Mouse (Mus musculus) forebrain, embryonic 16.5 days (tissue): Measurements from ENCODE around the gene Unc5a. TPM values are rescaled to one million over a fixed set of nuclear protein-coding genes. Genes with fewer than 3 reads are reported as not detected.

ENCODE experiments used
- ATAC-seq: fragments of 200-750 bp; cut with Nextera tagmentation; 2 replicates; pipeline ENCODE4 v1.8.0; 2017; ENCODE audit warnings: mild to moderate bottlenecking, moderate library complexity
- H3K27ac ChIP-seq: fragments of 300-500 bp; sonication (generic); 2 replicates; pipeline ENCODE4 v1.5.1; 2014; ENCODE audit warnings: low read length, control low read depth
- H3K27me3 ChIP-seq: fragments of 300-500 bp; sonication (generic); replicated peaks from 2 replicates; pipeline ENCODE4 v1.6.1; 2014; ENCODE audit warnings: low read length; ENCODE audit not compliant: control insufficient read depth, insufficient read depth
- H3K36me3 ChIP-seq: fragments of 300-500 bp; sonication (generic); 2 replicates; pipeline ENCODE4 v1.6.1; 2014; ENCODE audit not compliant: control insufficient read depth, insufficient read depth
- H3K4me1 ChIP-seq: fragments of 300-500 bp; sonication (generic); replicated peaks from 2 replicates; pipeline ENCODE4 v1.6.1; 2014; ENCODE audit warnings: low read length; ENCODE audit not compliant: control insufficient read depth, insufficient read depth
- H3K4me2 ChIP-seq: fragments of 300-500 bp; sonication (generic); 2 replicates; pipeline ENCODE4 v1.6.1; 2014; ENCODE audit warnings: mild to moderate bottlenecking, low read length, control low read depth
- H3K4me3 ChIP-seq: fragments of 300-500 bp; sonication (generic); replicated peaks from 2 replicates; pipeline ENCODE4 v1.5.1; 2014; ENCODE audit warnings: mild to moderate bottlenecking, low read length, control low read depth
- H3K9ac ChIP-seq: fragments of 300-500 bp; sonication (generic); replicated peaks from 2 replicates; pipeline ENCODE4 v1.6.1; 2014; ENCODE audit warnings: low read depth, low read length, control low read depth
- H3K9me3 ChIP-seq: fragments of 300-500 bp; sonication (generic); 2 replicates; pipeline ENCODE4 v1.6.1; 2016; ENCODE audit warnings: low read length; ENCODE audit not compliant: control insufficient read depth
- WGBS: fragments of 180-500 bp; shearing (Covaris S2); extraction: QIAGEN DNeasy Blood & Tissue Kit; methylation state at CpG from one replicate; pipeline ENCODE4 v1.1.7; 2014; 5-methylcytosine and 5-hydroxymethylcytosine counted together
- polyA plus RNA-seq: library from polyadenylated mRNA; unstranded; fragments of >200 nt; fragmentation: Nextera tagmentation; extraction: Ambion mirVana; gene quantifications from 2 replicates; pipeline ENCODE4 v1.2.1, GENCODE M21; 2015

The Unc5a gene
- polyA plus RNA-seq, 1 experiment from 2014 or later: 18.5 TPM

DNA sequence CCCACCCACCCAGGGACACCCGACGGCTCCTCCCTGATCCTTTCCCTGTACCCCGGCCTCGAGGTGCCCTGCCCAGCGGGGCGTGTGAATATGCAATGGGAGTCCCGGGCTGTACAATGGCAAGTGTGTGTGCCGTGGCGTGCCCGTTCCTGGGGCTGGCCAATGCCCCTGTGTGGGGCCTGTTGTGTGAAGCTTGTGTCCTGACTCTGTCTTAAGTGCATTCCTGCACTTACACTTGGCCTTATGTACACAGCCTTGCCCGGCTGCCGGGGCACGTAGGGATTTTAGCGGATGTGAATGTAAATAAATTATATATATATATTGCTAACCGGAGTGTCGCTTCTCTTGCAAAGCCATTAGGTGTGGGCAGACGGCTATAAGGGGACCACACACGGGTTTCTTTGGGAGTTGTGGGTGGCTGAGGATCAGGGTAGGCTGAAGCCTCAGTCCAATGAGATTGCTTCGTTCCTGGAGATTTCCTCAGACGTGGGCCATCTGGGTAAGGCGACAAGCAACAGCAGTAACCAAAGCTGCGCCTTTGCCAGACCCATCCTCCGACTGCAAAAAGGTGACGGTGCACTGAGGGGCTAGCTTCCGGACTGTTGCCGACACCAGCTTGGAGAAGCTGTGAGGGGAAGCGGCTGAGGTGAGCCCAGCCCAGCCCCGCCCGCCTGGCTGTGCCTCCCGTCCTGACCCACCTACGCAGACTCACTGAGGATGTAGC lies 56.6 kb downstream of the Unc5a start:
- Histone ChIP-seq H3K4me1 (peaks cover 10% of the 10 kb centered on the region; the same call in 1 of the 2 replicates), H3K27me3 (no peaks in the 10 kb centered on the region), H3K27ac (no peak overlapping the region), H3K9ac (no peak overlapping the region), H3K4me3 (no peak overlapping the region), H3K9me3 (no peaks in the 10 kb centered on the region), H3K4me2 (no peak overlapping the region), H3K36me3 (no peaks in the 10 kb centered on the region)
- no peak for ATAC-seq
- 70% methylated on average over 31 of the region's 31 CpGs for WGBS

DNA sequence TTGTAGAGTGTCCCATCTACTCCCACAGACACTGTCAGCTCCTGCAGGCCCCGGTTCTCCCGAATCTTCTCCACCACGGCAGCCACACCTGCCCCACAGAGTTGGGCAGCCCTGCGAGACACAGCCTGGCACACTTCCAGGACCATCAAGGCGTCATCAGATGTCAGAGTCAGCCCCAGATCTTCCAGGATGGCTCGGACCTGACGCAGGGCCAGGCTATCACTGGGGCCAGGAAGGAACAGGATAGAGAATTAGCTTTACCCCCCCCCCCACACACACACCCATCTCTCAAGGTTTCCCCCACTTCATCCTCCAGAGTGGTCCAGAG lies 57.2 kb downstream of the Unc5a start:
- ATAC-seq: no peak
- H3K9ac ChIP-seq: no peak overlapping the region
- H3K27ac ChIP-seq: no peak overlapping the region
- WGBS: 66% methylated on average over 7 of the region's 7 CpGs
- no peaks in the 10 kb centered on the region for H3K27me3 ChIP-seq
- H3K4me1 ChIP-seq: peaks cover 10% of the 10 kb centered on the region; the same call in 1 of the 2 replicates
- H3K4me3 ChIP-seq: no peak overlapping the region
- H3K4me2 ChIP-seq: no peak overlapping the region
- no peaks in the 10 kb centered on the region for H3K9me3 ChIP-seq
- no peaks in the 10 kb centered on the region for H3K36me3 ChIP-seq

GRCm38 (mm10) chr13:55008589-55008988 lies 59.4 kb downstream of the Unc5a start:
- ATAC-seq: peak; percentile 54; the same call in 1 of the 2 replicates
- 34% methylated on average over 6 of the region's 6 CpGs for WGBS
- no peak overlapping the region for H3K4me2 ChIP-seq

DNA sequence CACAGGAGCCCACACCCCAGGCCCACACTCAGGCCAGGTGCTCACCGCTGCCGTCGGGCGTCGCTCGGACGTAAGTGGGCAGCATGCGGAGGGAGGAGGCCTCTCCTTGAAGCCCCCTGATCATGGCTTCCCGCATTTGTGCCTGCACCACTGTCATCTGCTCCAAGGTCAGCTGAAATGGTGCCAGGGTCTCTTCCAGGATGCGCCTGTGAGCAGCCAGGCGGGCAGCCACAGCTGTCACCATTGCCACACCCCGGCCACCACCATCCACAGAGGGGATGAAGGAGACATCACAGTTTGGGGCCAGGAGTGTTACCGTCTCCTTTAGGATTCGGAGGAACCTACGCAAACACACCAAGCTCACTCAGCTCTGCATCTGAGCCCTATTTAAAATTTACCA lies 61.9 kb downstream of the Unc5a start:
- no peaks in the 10 kb centered on the region for H3K36me3 ChIP-seq
- 91% methylated on average over 15 of the region's 15 CpGs for WGBS
- no peak overlapping the region for H3K27ac ChIP-seq
- no peaks in the 10 kb centered on the region for H3K9me3 ChIP-seq
- no peak overlapping the region for H3K9ac ChIP-seq
- H3K4me3 ChIP-seq: no peak overlapping the region
- peaks cover 6% of the 10 kb centered on the region; the same call in 1 of the 2 replicates for H3K4me1 ChIP-seq
- H3K4me2 ChIP-seq: no peak overlapping the region
- no peak for ATAC-seq
- H3K27me3 ChIP-seq: no peaks in the 10 kb centered on the region

More at GRCm38 (mm10) chr13:55008589-55008988, 59.4 kb downstream of the Unc5a start:
- H3K4me1 ChIP-seq: peaks cover 10% of the 10 kb centered on the region; the same call in 1 of the 2 replicates
- no peaks in the 10 kb centered on the region for H3K36me3 ChIP-seq
- no peak overlapping the region for H3K27ac ChIP-seq
- no peak overlapping the region for H3K4me3 ChIP-seq
- H3K27me3 ChIP-seq: no peaks in the 10 kb centered on the region
- H3K9ac ChIP-seq: no peak overlapping the region
- H3K9me3 ChIP-seq: no peaks in the 10 kb centered on the region

GRCm38 (mm10) chr13:55011981-55012478 lies 62.8 kb downstream of the Unc5a start:
- 6% methylated on average over 14 of the region's 14 CpGs for WGBS
- Histone ChIP-seq H3K36me3 (no peaks in the 10 kb centered on the region), H3K27me3 (no peaks in the 10 kb centered on the region), H3K4me2 (no peak overlapping the region), H3K9ac (no peak overlapping the region), H3K27ac (no peak overlapping the region), H3K4me1 (peaks cover 4% of the 10 kb centered on the region; the same call in 1 of the 2 replicates), H3K4me3 (no peak overlapping the region), H3K9me3 (no peaks in the 10 kb centered on the region)
- peak; percentile 32 for ATAC-seq

DNA sequence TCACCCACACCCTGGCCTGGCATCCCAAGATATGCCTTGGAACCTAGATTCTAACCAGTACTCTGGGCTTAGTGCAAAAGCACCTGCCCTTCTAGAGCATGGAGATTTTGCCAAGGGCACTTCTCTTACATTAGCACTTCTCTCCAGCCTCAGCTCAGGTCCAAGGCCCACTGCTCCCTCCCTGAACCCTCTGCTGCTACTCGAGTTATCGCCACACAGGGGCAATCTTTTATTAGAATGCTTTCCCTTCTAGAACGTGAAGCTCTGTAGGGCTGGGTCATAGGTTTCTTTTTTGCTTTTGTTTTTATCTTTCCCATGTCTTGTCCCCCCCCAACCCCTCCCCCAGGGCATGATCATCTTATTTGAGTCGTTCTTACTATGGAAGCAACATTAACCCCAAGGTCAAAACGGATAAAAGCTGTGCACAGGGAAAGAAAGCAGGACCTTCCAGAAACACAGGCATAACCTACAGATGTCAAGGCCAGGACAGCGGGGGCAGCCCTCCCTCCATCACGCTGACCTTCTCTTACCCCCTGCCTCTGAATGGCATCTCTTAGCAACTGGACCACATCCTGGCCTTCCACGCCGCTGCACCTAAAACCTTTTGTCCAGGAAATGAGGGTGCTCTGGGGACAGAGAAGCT lies 64.6 kb downstream of the Unc5a start:
- no peak for ATAC-seq
- Histone ChIP-seq H3K36me3 (no peaks in the 10 kb centered on the region), H3K4me1 (no peaks in the 10 kb centered on the region), H3K27me3 (no peaks in the 10 kb centered on the region), H3K4me3 (no peak overlapping the region), H3K9ac (no peak overlapping the region), H3K27ac (no peak overlapping the region), H3K9me3 (no peaks in the 10 kb centered on the region), H3K4me2 (no peak overlapping the region)
- 22% methylated on average over 9 of the region's 9 CpGs for WGBS

DNA sequence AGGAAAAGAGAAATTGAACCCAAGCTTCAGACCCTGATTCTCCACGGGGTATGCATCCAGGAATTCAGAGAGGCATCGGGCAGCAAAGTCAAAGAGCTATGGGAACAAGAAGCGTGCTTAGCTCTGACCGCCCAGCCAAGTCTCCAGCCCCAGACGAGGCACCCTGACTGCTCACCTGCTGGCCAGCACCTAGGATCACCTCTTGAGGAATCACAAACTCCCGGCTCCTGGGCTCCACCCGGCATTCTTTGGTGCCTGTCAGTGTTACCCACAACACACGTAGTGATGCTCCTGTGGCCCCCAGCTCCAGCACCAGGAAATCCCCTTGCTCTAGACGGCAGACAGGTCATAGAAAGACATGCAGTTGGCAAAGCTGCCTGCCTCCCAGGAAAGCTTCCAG lies 65.2 kb downstream of the Unc5a start:
- 60% methylated on average over 9 of the region's 9 CpGs for whole genome bisulfite sequencing

DNA sequence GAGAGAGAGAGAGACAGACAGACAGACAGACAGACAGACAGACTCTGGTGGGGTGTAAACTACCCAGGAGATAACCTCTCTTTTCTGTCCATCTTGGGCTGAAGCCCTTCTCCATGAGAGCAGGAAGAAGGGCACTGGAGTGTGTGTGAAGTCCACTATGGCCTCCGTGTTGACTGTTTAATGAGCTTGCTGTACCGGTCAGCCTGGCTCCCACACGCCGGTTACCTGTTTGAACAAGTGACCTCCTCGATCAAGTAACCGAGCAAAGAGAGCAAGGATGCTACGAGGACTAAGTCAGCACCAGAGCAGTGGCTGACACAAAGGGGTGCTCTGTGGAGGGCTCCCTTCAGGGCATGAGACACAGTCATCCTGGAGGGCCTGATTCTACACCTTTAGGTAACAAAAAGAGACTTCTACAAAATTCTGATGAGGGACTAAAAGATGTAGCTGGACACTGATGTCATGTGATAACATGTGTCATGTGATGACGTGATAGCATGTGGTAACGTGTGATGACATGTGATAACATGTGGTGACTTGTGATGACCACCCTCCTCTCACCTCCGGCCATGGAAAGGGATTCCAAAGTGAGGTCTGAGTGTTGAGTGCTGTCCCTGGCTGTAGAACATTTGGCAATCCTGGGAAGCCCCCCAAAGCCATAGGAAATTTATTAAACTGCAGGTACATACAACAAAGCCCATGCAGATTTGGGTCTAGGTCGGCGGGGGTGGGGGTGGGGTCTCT lies 68.1 kb downstream of the Unc5a start:
- Histone ChIP-seq H3K27me3 (no peaks in the 10 kb centered on the region), H3K9ac (no peak overlapping the region), H3K9me3 (no peaks in the 10 kb centered on the region), H3K4me1 (no peaks in the 10 kb centered on the region), H3K4me2 (no peak overlapping the region), H3K36me3 (no peaks in the 10 kb centered on the region), H3K4me3 (no peak overlapping the region), H3K27ac (no peak overlapping the region)
- 89% methylated on average over 12 of the region's 12 CpGs for WGBS
- no peak for ATAC-seq

More for the DNA sequence above, 65.2 kb downstream of the Unc5a start:
- Histone ChIP-seq H3K9me3 (no peaks in the 10 kb centered on the region), H3K4me1 (no peaks in the 10 kb centered on the region), H3K27me3 (no peaks in the 10 kb centered on the region), H3K4me2 (no peak overlapping the region), H3K36me3 (no peaks in the 10 kb centered on the region), H3K27ac (no peak overlapping the region), H3K4me3 (no peak overlapping the region), H3K9ac (no peak overlapping the region)
- ATAC-seq: no peak

GRCm38 (mm10) chr13:55017898-55018599 lies 68.8 kb downstream of the Unc5a start:
- H3K4me2 ChIP-seq: no peak overlapping the region
- no peak overlapping the region for H3K9ac ChIP-seq
- no peak overlapping the region for H3K4me3 ChIP-seq
- WGBS: 79% methylated on average over 8 of the region's 8 CpGs
- H3K36me3 ChIP-seq: no peaks in the 10 kb centered on the region
- no peaks in the 10 kb centered on the region for H3K9me3 ChIP-seq
- no peaks in the 10 kb centered on the region for H3K4me1 ChIP-seq
- ATAC-seq: no peak
- H3K27me3 ChIP-seq: no peaks in the 10 kb centered on the region
- H3K27ac ChIP-seq: no peak overlapping the region
